Mouse (Mus musculus) kidney, adult 2 months (tissue): ENCODE measurements around the gene Sos1.

Source experiments
- CTCF ChIP-seq: fragments of 200-500 bp; conservative IDR thresholded peaks from 2 replicates; pipeline ENCODE4 v1.5.1; 2011; ENCODE audit warnings: low read depth, mild to moderate bottlenecking, control low read depth, low read length, moderate library complexity, mixed read lengths; ENCODE audit not compliant: insufficient read depth, insufficient read length
- POLR2A ChIP-seq: fragments of 200-500 bp; IDR thresholded peaks from one replicate; pipeline ENCODE4 v1.6.1; 2011; ENCODE audit warnings: low read depth, low read length, control low read depth

GRCm38 (mm10) chr17:80492811-80493210 is 12.6 kb upstream of the Sos1 start:
- TF ChIP-seq POLR2A (no peak), CTCF (no peak)
